Mouse (Mus musculus) kidney, adult 11 months (tissue): ENCODE data around the gene Mrgprh.

Experiments used
- DNase-seq: peaks from one replicate; pipeline ENCODE4 v3.0.0; 2022

Gene Mrgprh

GRCm38 (mm10) chr17:12925001-12925400 lies 49.2 kb downstream of the Mrgprh start:
- DNase-seq, result no peak

GRCm38 (mm10) chr17:12925703-12926180 lies 49.9 kb downstream of the Mrgprh start:
- no peak for DNase-seq
